ENCODE assay signal across 10 mouse cellular contexts in genomic region chr15:96778321-96778926, GRCm38 (mm10).
DNase-seq lines count a peak whose midpoint lies in the region; ATAC-seq and TF ChIP-seq lines count a peak whose summit lies in the region.
"Had no signal": no experiment of that assay in that cellular context is flagged by ENCODE, and none has a peak within 500 bp of the region (broad histone marks: within the 10 kb centered on the region; RNA-seq: fewer than 3 reads in every experiment).

No protein-coding gene starts in this region.

- H3K9ac ChIP-seq in midbrain, embryonic 13.5 days (replicated peaks), result no peak overlapping the region

- no peak for TF ChIP-seq CTCF in left cerebral cortex, adult 2 months (IDR thresholded peaks at IDR 0.05)

- no peak overlapping the region for H3K27ac ChIP-seq in midbrain, embryonic 13.5 days
- no peak overlapping the region for H3K27ac ChIP-seq in left cerebral cortex, adult 2 months

- H3K4me1 ChIP-seq in midbrain, embryonic 13.5 days (replicated peaks), result no peaks in the 10 kb centered on the region

- DNase-seq in gastrocnemius, postnatal 14 days, result peak; percentile 39
- DNase-seq in gastrocnemius, postnatal 36 days, result no peak
- DNase-seq in R1 (ENCODE audit: low read depth, low spot score), result peak; percentile 89
- DNase-seq in heart, postnatal 36 days, result peak; percentile 49 to 51
- DNase-seq in testis, postnatal 10 days (ENCODE audit: low spot score), result peak; percentile 60
- DNase-seq in left cerebral cortex, postnatal 36 days (ENCODE audit: low spot score in 2 of 2), result no peak
- DNase-seq in left cerebral cortex, adult 2 months (ENCODE audit: extremely low spot score in 1 of 2, low spot score in 2 of 2), result no peak
- DNase-seq: kidney, postnatal 36 days; lung, adult 2 months had no signal

- no peak overlapping the region for H3K4me3 ChIP-seq in midbrain, embryonic 13.5 days (replicated peaks)
- no peak overlapping the region for H3K4me3 ChIP-seq in left cerebral cortex, adult 2 months

- H3K36me3 ChIP-seq in midbrain, embryonic 13.5 days, result no peaks in the 10 kb centered on the region

- 93% methylated on average over 15 of the region's 15 CpGs for WGBS in midbrain, embryonic 13.5 days

- H3K9me3 ChIP-seq in midbrain, embryonic 13.5 days, result no peaks in the 10 kb centered on the region

- H3K27me3 ChIP-seq in midbrain, embryonic 13.5 days, result no peaks in the 10 kb centered on the region

- no peak overlapping the region for H3K4me2 ChIP-seq in midbrain, embryonic 13.5 days (replicated peaks)

- intact Hi-C loops in gastrocnemius, postnatal 14 days (cut with DNase I; ENCODE audit: low total_unique reads), result no loop called here
- intact Hi-C loops in gastrocnemius, postnatal 36 days (cut with DNase I), result loop anchor here (5.0 kb wide), 1 partner anchor 139 kb away; no protein-coding TSS in a partner anchor
- intact Hi-C loops in heart, postnatal 36 days (cut with DNase I), result no loop called here
- intact Hi-C loops in left cerebral cortex, postnatal 36 days (cut with DNase I), result no loop called here
- intact Hi-C loops in left cerebral cortex, adult 2 months (cut with DNase I), result no loop called here

- ATAC-seq in midbrain, embryonic 13.5 days, result no peak

Comparison
In these comparisons a context has a peak if more than half of its experiments do, and no peak if none do; other contexts are left out.
1. DNase-seq: peak in gastrocnemius, postnatal 14 days (single experiment), R1 (single experiment), heart, postnatal 36 days (2 of 2) and testis, postnatal 10 days (single experiment); none in gastrocnemius, postnatal 36 days (0 of 2), left cerebral cortex, postnatal 36 days (0 of 2) and left cerebral cortex, adult 2 months (0 of 2).